Mouse (Mus musculus) heart, embryonic 14.5 days (tissue): ENCODE measurements around the gene Klc2. TPM values are rescaled to one million over a fixed set of nuclear protein-coding genes. Genes with fewer than 3 reads are reported as not detected.

ENCODE experiments used
- ATAC-seq: fragments of 200-750 bp; cut with Nextera tagmentation; 2 replicates; pipeline ENCODE4 v1.8.0; 2017; ENCODE audit warnings: low read depth, moderate TSS enrichment; ENCODE audit not compliant: insufficient number of reproducible peaks, insufficient read depth, low FRiP score
- H3K27ac ChIP-seq, 2 experiments: fragments of 200-500 bp in 1 of 2; fragments of 300-500 bp in 1 of 2; sonication (generic) in 1 of 2; replicated peaks in 1 of 2; 2 replicates each; pipeline ENCODE4 v1.5.1; 2012 to 2014; ENCODE audit warnings: low read depth in 2 of 2, low read length in 2 of 2, control low read depth in 1 of 2, mild to moderate bottlenecking in 1 of 2, mixed read lengths in 1 of 2; ENCODE audit not compliant: control insufficient read depth in 1 of 2, insufficient read depth in 1 of 2
- H3K27me3 ChIP-seq: fragments of 300-500 bp; sonication (generic); 2 replicates; pipeline ENCODE4 v1.6.1; 2014; ENCODE audit warnings: mild to moderate bottlenecking, low read length, control low read depth; ENCODE audit not compliant: control insufficient read depth, insufficient read depth
- H3K36me3 ChIP-seq: fragments of 300-500 bp; sonication (generic); 2 replicates; pipeline ENCODE4 v1.6.1; 2014; ENCODE audit warnings: mild to moderate bottlenecking, control low read depth, low read length, mixed read lengths; ENCODE audit not compliant: control insufficient read depth, insufficient read depth
- H3K4me1 ChIP-seq, 2 experiments: fragments of 200-500 bp in 1 of 2; fragments of 300-500 bp in 1 of 2; sonication (generic) in 1 of 2; 2 replicates each; pipeline ENCODE4 v1.6.1; 2012 to 2014; ENCODE audit warnings: low read length in 2 of 2, control low read depth in 1 of 2, mixed read lengths in 1 of 2; ENCODE audit not compliant: control insufficient read depth in 2 of 2, insufficient read depth in 2 of 2
- H3K4me2 ChIP-seq: fragments of 300-500 bp; sonication (generic); 2 replicates; pipeline ENCODE4 v1.6.1; 2014; ENCODE audit warnings: mild to moderate bottlenecking, low read length
- H3K4me3 ChIP-seq, 2 experiments: fragments of 200-500 bp in 1 of 2; fragments of 300-500 bp in 1 of 2; sonication (generic) in 1 of 2; 2 replicates each; pipeline ENCODE4 v1.5.1; 2012 to 2014; ENCODE audit warnings: low read length in 2 of 2, mild to moderate bottlenecking in 2 of 2, control low read depth in 1 of 2, low read depth in 1 of 2, moderate library complexity in 1 of 2; ENCODE audit not compliant: control insufficient read depth in 1 of 2, insufficient read depth in 1 of 2
- H3K9ac ChIP-seq: fragments of 300-500 bp; sonication (generic); 2 replicates; pipeline ENCODE4 v1.6.1; 2014; ENCODE audit warnings: mild to moderate bottlenecking, low read length
- H3K9me3 ChIP-seq: fragments of 300-500 bp; sonication (generic); 2 replicates; pipeline ENCODE4 v1.6.1; 2016; ENCODE audit warnings: low read length, control low read depth; ENCODE audit not compliant: control insufficient read depth
- WGBS: fragments of 180-500 bp; shearing (Covaris S2); extraction: QIAGEN DNeasy Blood & Tissue Kit; methylation state at CpG from one replicate; pipeline ENCODE4 v1.1.7; 2014; 5-methylcytosine and 5-hydroxymethylcytosine counted together
- polyA plus RNA-seq: library from polyadenylated mRNA; unstranded; fragments of >200 nt; fragmentation: Nextera tagmentation; extraction: Ambion mirVana; gene quantifications from 2 replicates; pipeline ENCODE4 v1.2.1, GENCODE M21; 2014

The Klc2 gene
- 16.5 and 20.7 TPM in 2 replicates for polyA plus RNA-seq

GRCm38 (mm10) chr19:5118384-5118698, at the start of gene Klc2:
TSS of gene Klc2 (minus strand) at chr19:5118560.
- peak; percentile 90 for ATAC-seq
- under 1% methylated on average over 18 of the region's 18 CpGs for WGBS
- no peaks in the 10 kb centered on the region for H3K9me3 ChIP-seq
- H3K9ac ChIP-seq: peak within 1 kb of the TSS; percentile 81
- H3K36me3 ChIP-seq: peaks cover 13% of the 10 kb centered on the region
- no peaks in the 10 kb centered on the region for H3K27me3 ChIP-seq
- peaks cover 6 to 16% of the 10 kb centered on the region in 2 experiments; a peak in 3 of 4 replicates for H3K4me1 ChIP-seq
- peak within 1 kb of the TSS; percentile 69 to 84 for H3K27ac ChIP-seq
- H3K4me2 ChIP-seq: peak within 1 kb of the TSS; percentile 86
- H3K4me3 ChIP-seq: peak within 1 kb of the TSS; percentile 79 to 92

- H3K9ac ChIP-seq: no peak overlapping the region
- H3K4me2 ChIP-seq: no peak overlapping the region
- no peak overlapping the region for H3K27ac ChIP-seq
- no peaks in the 10 kb centered on the region for H3K9me3 ChIP-seq
- WGBS: 74% methylated on average over 4 of the region's 4 CpGs
- H3K4me1 ChIP-seq: peaks cover 0 to 7% of the 10 kb centered on the region in 2 experiments; a peak in 1 of 4 replicates
- ATAC-seq: no peak
- peaks cover 4% of the 10 kb centered on the region; the same call in 1 of the 2 replicates for H3K36me3 ChIP-seq
- no peak overlapping the region for H3K4me3 ChIP-seq
- H3K27me3 ChIP-seq: no peaks in the 10 kb centered on the region
Observed at GRCm38 (mm10) chr19:5167477-5167876, 49.1 kb upstream of the Klc2 start.

- 67% methylated on average over 2 of the region's 2 CpGs for WGBS
- Histone ChIP-seq H3K4me3 (no peak overlapping the region), H3K4me1 (no peaks in the 10 kb centered on the region), H3K27me3 (no peaks in the 10 kb centered on the region), H3K9me3 (no peaks in the 10 kb centered on the region), H3K9ac (no peak overlapping the region), H3K4me2 (no peak overlapping the region), H3K36me3 (peaks cover 11% of the 10 kb centered on the region; the same call in 1 of the 2 replicates), H3K27ac (no peak overlapping the region)
- no peak for ATAC-seq
Observed at GRCm38 (mm10) chr19:5164380-5164779, 46.0 kb upstream of the Klc2 start.

- WGBS: 85% methylated on average over 3 of the region's 3 CpGs
- no peak overlapping the region for H3K9ac ChIP-seq
- no peak overlapping the region for H3K4me2 ChIP-seq
- H3K27ac ChIP-seq: no peak overlapping the region
- H3K9me3 ChIP-seq: no peaks in the 10 kb centered on the region
- no peaks in the 10 kb centered on the region for H3K4me1 ChIP-seq
- no peak for ATAC-seq
- no peak overlapping the region for H3K4me3 ChIP-seq
- H3K36me3 ChIP-seq: peaks cover 11% of the 10 kb centered on the region; the same call in 1 of the 2 replicates
- no peaks in the 10 kb centered on the region for H3K27me3 ChIP-seq
Observed at GRCm38 (mm10) chr19:5161913-5162312, 43.6 kb upstream of the Klc2 start.

GRCm38 (mm10) chr19:5152261-5152660, 33.9 kb upstream of the Klc2 start:
- no peaks in the 10 kb centered on the region for H3K4me1 ChIP-seq
- no peak overlapping the region for H3K4me2 ChIP-seq
- H3K27me3 ChIP-seq: no peaks in the 10 kb centered on the region
- 91% methylated on average over 6 of the region's 6 CpGs for WGBS
- no peak overlapping the region for H3K27ac ChIP-seq
- H3K9ac ChIP-seq: no peak overlapping the region
- peaks cover 48% of the 10 kb centered on the region for H3K36me3 ChIP-seq
- H3K4me3 ChIP-seq: no peak overlapping the region
- H3K9me3 ChIP-seq: no peaks in the 10 kb centered on the region
- no peak for ATAC-seq

GRCm38 (mm10) chr19:5151741-5152140, 33.4 kb upstream of the Klc2 start:
- no peak overlapping the region for H3K4me3 ChIP-seq
- H3K27me3 ChIP-seq: no peaks in the 10 kb centered on the region
- H3K9ac ChIP-seq: no peak overlapping the region
- ATAC-seq: no peak
- no peaks in the 10 kb centered on the region for H3K9me3 ChIP-seq
- no peak overlapping the region for H3K4me2 ChIP-seq
- H3K36me3 ChIP-seq: peaks cover 48% of the 10 kb centered on the region
- whole genome bisulfite sequencing: 84% methylated on average over 5 of the region's 5 CpGs
- H3K4me1 ChIP-seq: no peaks in the 10 kb centered on the region
- H3K27ac ChIP-seq: no peak overlapping the region

- ATAC-seq: no peak
- Histone ChIP-seq H3K4me3 (no peak overlapping the region), H3K9me3 (no peaks in the 10 kb centered on the region), H3K27ac (no peak overlapping the region), H3K9ac (no peak overlapping the region), H3K4me1 (no peaks in the 10 kb centered on the region), H3K4me2 (no peak overlapping the region), H3K27me3 (no peaks in the 10 kb centered on the region), H3K36me3 (peaks cover 52% of the 10 kb centered on the region)
- WGBS: 39% methylated on average over 3 of the region's 3 CpGs
Observed at GRCm38 (mm10) chr19:5151331-5151730, 33.0 kb upstream of the Klc2 start.

GRCm38 (mm10) chr19:5150358-5150757, 32.0 kb upstream of the Klc2 start:
- ATAC-seq: no peak
- Histone ChIP-seq H3K27ac (no peak overlapping the region), H3K9ac (no peak overlapping the region), H3K27me3 (no peaks in the 10 kb centered on the region), H3K36me3 (peaks cover 51% of the 10 kb centered on the region), H3K4me3 (no peak overlapping the region), H3K4me1 (no peaks in the 10 kb centered on the region), H3K9me3 (no peaks in the 10 kb centered on the region), H3K4me2 (no peak overlapping the region)
- 92% methylated on average over 6 of the region's 6 CpGs for WGBS
